Mouse (Mus musculus) CH12.LX (cell line): ENCODE measurements around the gene Gramd1b. TPM values are rescaled to one million over a fixed set of nuclear protein-coding genes. Genes with fewer than 3 reads are reported as not detected.

Source experiments
- DNase-seq: peaks from one replicate; pipeline ENCODE4 v3.0.0-alpha.2; 2013; ENCODE audit errors: extremely low read depth
- H3K27ac ChIP-seq: 2 replicates; pipeline ENCODE4 v1.5.1; 2012; ENCODE audit warnings: low read depth, mild to moderate bottlenecking, control low read depth, moderate library complexity; ENCODE audit not compliant: insufficient read depth
- H3K27me3 ChIP-seq: replicated peaks from 2 replicates; pipeline ENCODE3; 2012; ENCODE audit warnings: inconsistent platforms
- H3K36me3 ChIP-seq, 2 experiments: replicated peaks in 1 of 2; 2 replicates each; pipeline versions ENCODE3 to v1.6.1; 2012; ENCODE audit warnings: inconsistent platforms in 1 of 2, low read length in 1 of 2, mild to moderate bottlenecking in 1 of 2, mixed read lengths in 1 of 2, moderate library complexity in 1 of 2; ENCODE audit not compliant: control insufficient read depth in 1 of 2, insufficient read depth in 1 of 2
- H3K4me1 ChIP-seq, 2 experiments: 2 replicates each; pipeline ENCODE4 v1.6.1; 2012; ENCODE audit warnings: inconsistent platforms in 1 of 2, moderate library complexity in 1 of 2; ENCODE audit not compliant: insufficient read depth in 2 of 2, control insufficient read depth in 1 of 2
- H3K4me2 ChIP-seq: 2 replicates; pipeline ENCODE4 v1.6.1; 2012; ENCODE audit warnings: low read depth, mild to moderate bottlenecking, control low read depth; ENCODE audit not compliant: poor library complexity, insufficient read depth, severe bottlenecking
- H3K4me3 ChIP-seq, 3 experiments: fragments of 150-350 bp in 1 of 3; sonication (generic) in 1 of 3; replicated peaks in 1 of 3; 2 replicates each; pipeline versions ENCODE3 to v1.5.1; 2011 to 2012; ENCODE audit warnings: low read depth in 2 of 3, low read length in 2 of 3, mild to moderate bottlenecking in 2 of 3, moderate library complexity in 2 of 3, control low read depth in 1 of 3, improper control_type of control experiment in 1 of 3, inconsistent platforms in 1 of 3, mixed read lengths in 1 of 3; ENCODE audit not compliant: poor library complexity in 1 of 3
- H3K79me2 ChIP-seq: replicated peaks from 2 replicates; pipeline ENCODE4 v1.6.1; 2012; ENCODE audit warnings: mild to moderate bottlenecking, moderate library complexity; ENCODE audit not compliant: control insufficient read depth, poor library complexity, insufficient read depth, severe bottlenecking; ENCODE audit errors: extremely low read depth
- H3K9ac ChIP-seq: 2 replicates; pipeline ENCODE4 v1.6.1; 2012; ENCODE audit warnings: low read depth, mild to moderate bottlenecking, control low read depth, moderate library complexity; ENCODE audit not compliant: insufficient read depth
- H3K9me3 ChIP-seq: replicated peaks from 2 replicates; pipeline ENCODE3; 2012; ENCODE audit warnings: low read length, inconsistent platforms, mixed read lengths
- CHD1 ChIP-seq: IDR thresholded peaks from 2 replicates; pipeline ENCODE4 v1.6.1; 2012; ENCODE audit warnings: low read depth, low read length, improper control_type of control experiment, inconsistent platforms
- CTCF ChIP-seq, 2 experiments: IDR thresholded peaks in 1 of 2; conservative IDR thresholded peaks in 1 of 2; 2 replicates each; pipeline ENCODE4 v1.5.1; 2011 to 2012; ENCODE audit warnings: low read depth in 2 of 2, low read length in 2 of 2, improper control_type of control experiment in 1 of 2, inconsistent platforms in 1 of 2, mild to moderate bottlenecking in 1 of 2, moderate library complexity in 1 of 2
- EP300 ChIP-seq: IDR thresholded peaks from 2 replicates; pipeline ENCODE4 v1.6.1; 2011; ENCODE audit warnings: low read length, improper control_type of control experiment
- ETS1 ChIP-seq: conservative IDR thresholded peaks from 2 replicates; pipeline ENCODE4 v1.6.1; 2012; ENCODE audit warnings: low read depth, mild to moderate bottlenecking, inconsistent platforms, low read length, improper control_type of control experiment, moderate library complexity
- GABPA ChIP-seq: IDR thresholded peaks from 2 replicates; pipeline ENCODE4 v1.6.1; 2012; ENCODE audit warnings: low read depth, low read length, improper control_type of control experiment, inconsistent platforms; ENCODE audit not compliant: insufficient replicate concordance
- JUND ChIP-seq: conservative IDR thresholded peaks from 2 replicates; pipeline ENCODE4 v1.6.1; 2011; ENCODE audit warnings: low read depth, low read length, improper control_type of control experiment
- KAT2A ChIP-seq: IDR thresholded peaks from 2 replicates; pipeline ENCODE4 v1.6.1; 2012; ENCODE audit warnings: low read length, improper control_type of control experiment, inconsistent platforms; ENCODE audit not compliant: insufficient replicate concordance
- MEF2A ChIP-seq: IDR thresholded peaks from 2 replicates; pipeline ENCODE4 v1.6.1; 2014; ENCODE audit warnings: low read depth, mild to moderate bottlenecking, inconsistent platforms, low read length, improper control_type of control experiment, borderline replicate concordance
- MXI1 ChIP-seq: IDR thresholded peaks from 2 replicates; pipeline ENCODE4 v1.6.1; 2011; ENCODE audit warnings: mild to moderate bottlenecking, low read depth, low read length, improper control_type of control experiment
- MYC ChIP-seq: IDR thresholded peaks from 2 replicates; pipeline ENCODE4 v1.6.1; 2011; ENCODE audit warnings: low read depth, mild to moderate bottlenecking, improper control_type of control experiment, low read length
- NRF1 ChIP-seq: IDR thresholded peaks from 2 replicates; pipeline ENCODE4 v1.6.1; 2014; ENCODE audit warnings: low read depth, mild to moderate bottlenecking, inconsistent platforms, low read length, improper control_type of control experiment, moderate library complexity
- POLR2A ChIP-seq: IDR thresholded peaks from 2 replicates; pipeline ENCODE4 v1.6.1; 2011; ENCODE audit warnings: low read depth, mild to moderate bottlenecking, improper control_type of control experiment, low read length
- TCF12 ChIP-seq: IDR thresholded peaks from 2 replicates; pipeline ENCODE4 v1.6.1; 2014; ENCODE audit warnings: low read depth, mild to moderate bottlenecking, inconsistent platforms, low read length, improper control_type of control experiment
- UBTF ChIP-seq: IDR thresholded peaks from 2 replicates; pipeline ENCODE4 v1.6.1; 2012; ENCODE audit warnings: low read depth, mild to moderate bottlenecking, inconsistent platforms, low read length, improper control_type of control experiment, moderate library complexity
- USF1 ChIP-seq: IDR thresholded peaks from 2 replicates; pipeline ENCODE4 v1.6.1; 2014; ENCODE audit warnings: low read depth, mild to moderate bottlenecking, inconsistent platforms, low read length, improper control_type of control experiment
- ZMIZ1 ChIP-seq: IDR thresholded peaks from 2 replicates; pipeline ENCODE4 v1.6.1; 2012; ENCODE audit warnings: low read depth, mild to moderate bottlenecking, inconsistent platforms, low read length, improper control_type of control experiment
- ZNF384 ChIP-seq: IDR thresholded peaks from 2 replicates; pipeline ENCODE4 v1.6.1; 2012; ENCODE audit warnings: low read depth, low read length, improper control_type of control experiment, inconsistent platforms
- dilution Hi-C: fragments of 300-500 bp; cut with MboI; formaldehyde crosslinking; loops from 2 replicates; pipeline ENCODE4 v1.14.3; 2020; ENCODE audit warnings: low sequenced_read_pairs; ENCODE audit not compliant: extremely low pct_unique_long_range_greater_than_20kb, extremely low pct_ligation_motif_present
- in situ Hi-C: fragments of 300-500 bp; cut with MboI; formaldehyde crosslinking; loops from 3 replicates; pipeline ENCODE4 v1.14.3; 2019; ENCODE audit warnings: low sequenced_read_pairs, low pct_ligation_motif_present, low pct_unique_long_range_greater_than_20kb, mixed read lengths
- polyA plus RNA-seq: library from polyadenylated mRNA; unstranded; fragments of >175 nt; gene quantifications from 2 replicates; pipeline ENCODE4 v1.2.1, GENCODE M21; 2012; ENCODE audit warnings: low read depth; ENCODE audit not compliant: insufficient read length
- total RNA-seq, 2 experiments: library from RNA; depleted of rRNA; stranded (reverse); fragments of 300-350 nt in 1 of 2; fragments of >200 nt in 1 of 2; gene quantifications; 2 replicates each; pipeline ENCODE4 v1.2.3; 2012 to 2014

Gene Gramd1b
- total and polyA plus RNA-seq, 3 experiments, result 13.3 to 40.8 (median 16.7) TPM

GRCm38 (mm10) chr9:40271075-40271474, 260.1 kb downstream of the Gramd1b start:
- no peaks in the 10 kb centered on the region for H3K27me3 ChIP-seq
- no peak overlapping the region for H3K27ac ChIP-seq
- H3K79me2 ChIP-seq, result no peaks in the 10 kb centered on the region
- peaks cover 5% of the 10 kb centered on the region in 2 experiments; a peak in 1 of 4 replicates for H3K4me1 ChIP-seq
- in situ Hi-C loops (no loop called here), dilution Hi-C loops (no loop called here)
- no peak overlapping the region for H3K9ac ChIP-seq
- no peak overlapping the region; the same call in 1 of the 2 replicates for H3K4me2 ChIP-seq
- TF ChIP-seq JUND (no peak), ZNF384 (no peak), CHD1 (no peak), TCF12 (no peak), MXI1 (no peak), ETS1 (no peak), GABPA (no peak), UBTF (no peak)
- H3K36me3 ChIP-seq, result no peaks in the 10 kb centered on the region
- no peaks in the 10 kb centered on the region for H3K9me3 ChIP-seq
- H3K4me3 ChIP-seq, result no peak overlapping the region
- no peak for DNase-seq

GRCm38 (mm10) chr9:40269880-40270279, 261.3 kb downstream of the Gramd1b start:
- H3K9me3 ChIP-seq, result no peaks in the 10 kb centered on the region
- peaks cover 5% of the 10 kb centered on the region in 2 experiments; a peak in 1 of 4 replicates for H3K4me1 ChIP-seq
- H3K36me3 ChIP-seq, result no peaks in the 10 kb centered on the region
- in situ Hi-C loops (no loop called here), dilution Hi-C loops (no loop called here)
- H3K27ac ChIP-seq, result no peak overlapping the region
- H3K4me2 ChIP-seq, result 0 out of 2 replicates have a peak overlapping the region, but pooled peaks have one; percentile 87
- TF ChIP-seq UBTF (no peak), ZMIZ1 (no peak)
- no peak overlapping the region for H3K4me3 ChIP-seq
- H3K9ac ChIP-seq, result no peak overlapping the region
- no peaks in the 10 kb centered on the region for H3K27me3 ChIP-seq
- DNase-seq, result no peak
- H3K79me2 ChIP-seq, result no peaks in the 10 kb centered on the region

GRCm38 (mm10) chr9:40269103-40269861, 261.9 kb downstream of the Gramd1b start, which contains the start of gene Scn3b:
Scn3b (plus strand) TSS chr9:40269217.
- Histone ChIP-seq H3K4me1 (peaks cover 5% of the 10 kb centered on the region in 2 experiments; a peak in 1 of 4 replicates), H3K27me3 (no peaks in the 10 kb centered on the region), H3K4me3 (peak within 1 kb of the TSS in 1 of 3 experiments; percentile 44), H3K79me2 (no peaks in the 10 kb centered on the region), H3K4me2 (peak within 1 kb of the TSS; percentile 87), H3K9ac (no peak within 1 kb of the TSS)
- in situ Hi-C loops, result no loop called here
- dilution Hi-C loops, result no loop called here
- TF ChIP-seq NRF1, result peak; percentile 73
- TF ChIP-seq POLR2A, result no peak
- TF ChIP-seq CTCF (conservative IDR thresholded peaks at IDR 0.05 in 1 of 2, IDR thresholded peaks at IDR 0.05 in 1 of 2; ENCODE audit: low read depth in 2 of 2, low read length in 2 of 2), result no peak
- TF ChIP-seq CHD1, result no peak
- TF ChIP-seq EP300, result no peak
- TF ChIP-seq KAT2A, result no peak
- no peak for TF ChIP-seq MYC
- peak; percentile 20 for TF ChIP-seq USF1
- TF ChIP-seq MEF2A, result no peak
- TF ChIP-seq, all 38 proteins: peak for 2
- no peak for DNase-seq
- no peak within 1 kb of the TSS for H3K27ac ChIP-seq
- no peaks in the 10 kb centered on the region for H3K9me3 ChIP-seq
- no peaks in the 10 kb centered on the region for H3K36me3 ChIP-seq
